Mouse (Mus musculus) layer of hippocampus, adult 18-20 months (tissue): ENCODE measurements around the gene Grhl3. TPM values are rescaled to one million over a fixed set of nuclear protein-coding genes. Genes with fewer than 3 reads are reported as not detected.

Experiments used
- DNase-seq, 2 experiments: peaks; one replicate each; pipeline ENCODE4 v3.0.0; 2022; ENCODE audit warnings: low spot score in 2 of 2
- total RNA-seq, 2 experiments: library from RNA; stranded (reverse); gene quantifications; 2 replicates each; pipeline ENCODE4 v1.2.3; 2021

Gene Grhl3
- total RNA-seq, 2 experiments from 2014 or later, result 0.48 to 0.79 TPM

GRCm38 (mm10) chr4:135575365-135576140 lies 2.1 kb upstream of the Grhl3 start:
- no peak for DNase-seq

- no peak for DNase-seq
Measured at GRCm38 (mm10) chr4:135572276-135572675, 1.2 kb downstream of the Grhl3 start.

GRCm38 (mm10) chr4:135571037-135571550 lies 2.3 kb downstream of the Grhl3 start:
- DNase-seq, result no peak

- no peak for DNase-seq
Measured at GRCm38 (mm10) chr4:135570152-135571036, 3.0 kb downstream of the Grhl3 start.

GRCm38 (mm10) chr4:135569201-135569600 lies 4.2 kb downstream of the Grhl3 start:
- no peak for DNase-seq

- no peak for DNase-seq
Measured at GRCm38 (mm10) chr4:135567484-135567883, 5.9 kb downstream of the Grhl3 start.

GRCm38 (mm10) chr4:135567042-135567441 lies 6.4 kb downstream of the Grhl3 start:
- peak in 1 of 2 experiments; percentile 10 for DNase-seq

GRCm38 (mm10) chr4:135565400-135565799 lies 8.0 kb downstream of the Grhl3 start:
- no peak for DNase-seq

- DNase-seq, result no peak
Measured at GRCm38 (mm10) chr4:135563794-135564193, 9.6 kb downstream of the Grhl3 start.

- DNase-seq, result no peak
Measured at GRCm38 (mm10) chr4:135549323-135549722, 24.1 kb downstream of the Grhl3 start.

- no peak for DNase-seq
Measured at GRCm38 (mm10) chr4:135548521-135549077, 24.8 kb downstream of the Grhl3 start.

GRCm38 (mm10) chr4:135548108-135548507 lies 25.3 kb downstream of the Grhl3 start:
- no peak for DNase-seq

- no peak for DNase-seq
Measured at GRCm38 (mm10) chr4:135547551-135547950, 25.9 kb downstream of the Grhl3 start.

GRCm38 (mm10) chr4:135546793-135547192 lies 26.6 kb downstream of the Grhl3 start:
- no peak for DNase-seq

GRCm38 (mm10) chr4:135546008-135546407 lies 27.4 kb downstream of the Grhl3 start:
- no peak for DNase-seq

GRCm38 (mm10) chr4:135545080-135545511 lies 28.3 kb downstream of the Grhl3 start:
- no peak for DNase-seq

GRCm38 (mm10) chr4:135544284-135544683 lies 29.1 kb downstream of the Grhl3 start:
- DNase-seq, result no peak

GRCm38 (mm10) chr4:135540057-135540456 lies 33.4 kb downstream of the Grhl3 start:
- no peak for DNase-seq

- DNase-seq, result no peak
Measured at GRCm38 (mm10) chr4:135539056-135539455, 34.4 kb downstream of the Grhl3 start.

GRCm38 (mm10) chr4:135535021-135535420 lies 38.4 kb downstream of the Grhl3 start:
- no peak for DNase-seq

GRCm38 (mm10) chr4:135533001-135533400 lies 40.4 kb downstream of the Grhl3 start:
- DNase-seq, result no peak
